Mouse (Mus musculus): ENCODE measurements around the gene Col4a3. TPM values are rescaled to one million over a fixed set of nuclear protein-coding genes. Genes with fewer than 3 reads are reported as not detected.

Gene Col4a3
- polyA plus RNA-seq, 1 experiment from 2014 or later: 0.03 TPM

DNA sequence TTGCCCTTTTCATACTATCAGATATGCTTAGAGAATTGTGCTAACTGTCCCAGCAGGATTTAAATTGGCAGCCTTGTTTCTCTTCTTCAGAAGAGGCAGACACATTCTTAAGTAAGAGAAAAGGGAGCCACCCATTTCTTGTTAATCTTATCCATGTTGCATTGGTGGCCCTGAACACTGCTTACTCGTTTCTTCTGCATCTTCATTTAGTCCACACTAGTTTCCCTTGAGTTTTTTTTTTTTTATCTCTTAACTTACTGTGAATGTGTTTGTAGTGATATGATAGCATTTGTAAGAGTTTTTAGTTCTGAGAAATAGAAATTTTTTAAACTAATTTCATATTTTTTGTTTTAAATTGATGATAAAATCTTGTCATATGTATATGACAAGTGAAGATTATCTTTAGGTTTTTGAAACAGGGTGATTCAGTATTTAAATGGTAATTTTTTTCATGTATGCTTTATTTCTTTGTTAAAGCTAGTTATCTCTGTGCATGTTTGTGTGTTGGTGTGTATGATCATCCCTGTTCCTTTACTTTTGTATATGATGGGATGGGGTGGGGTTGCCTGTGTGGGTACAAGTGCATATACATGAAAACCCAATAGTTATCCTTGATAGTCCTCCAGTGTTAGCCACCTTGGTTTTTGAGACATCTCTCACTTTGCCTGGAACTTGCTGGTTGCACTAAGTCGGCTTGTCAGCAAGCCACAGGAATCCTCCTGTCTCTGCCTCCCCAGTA is 161.2 kb downstream of the Col4a3 start:
- no peaks in the 10 kb centered on the region for H3K9me3 ChIP-seq
- ATAC-seq (ENCODE audit: insufficient number of reproducible peaks, insufficient read depth, low FRiP score, low TSS enrichment, low read depth): no peak
- H3K4me1 ChIP-seq: no peaks in the 10 kb centered on the region

DNA sequence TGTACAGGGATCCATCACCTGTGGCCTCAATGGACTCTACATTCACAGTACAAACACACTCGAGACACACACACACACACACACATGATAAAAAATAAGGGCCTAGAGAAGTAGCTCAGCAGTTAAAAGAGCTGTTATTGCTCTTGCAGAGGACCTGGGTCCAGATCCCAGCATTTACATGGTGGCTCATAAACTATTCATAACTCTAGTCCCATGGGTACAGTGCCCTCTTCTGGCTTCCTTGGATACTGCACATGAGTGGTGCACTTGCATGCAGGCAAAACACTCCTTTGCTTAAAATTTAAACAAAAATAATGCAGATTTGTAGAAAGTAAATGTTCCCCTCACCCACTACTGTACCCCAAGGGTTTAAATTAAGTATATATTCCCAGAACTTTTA is 172.8 kb downstream of the Col4a3 start:
- Histone ChIP-seq H3K27me3 (no peaks in the 10 kb centered on the region), H3K4me3 (no peak overlapping the region), H3K9ac (no peak overlapping the region), H3K36me3 (peaks cover 32% of the 10 kb centered on the region), H3K4me1 (no peaks in the 10 kb centered on the region), H3K4me2 (no peak overlapping the region), H3K27ac (no peak overlapping the region), H3K9me3 (no peaks in the 10 kb centered on the region)
- 91% methylated on average over 1 of the region's 1 CpGs for WGBS
- no peak for ATAC-seq (ENCODE audit: insufficient number of reproducible peaks, insufficient read depth, low FRiP score, low TSS enrichment, low read depth)

More for the DNA sequence above, 161.2 kb downstream of the Col4a3 start:
- Histone ChIP-seq H3K27me3 (no peaks in the 10 kb centered on the region), H3K4me3 (no peak overlapping the region), H3K4me2 (no peak overlapping the region), H3K9ac (no peak overlapping the region), H3K27ac (no peak overlapping the region), H3K36me3 (peaks cover 25% of the 10 kb centered on the region)
- 91% methylated on average over 2 of the region's 2 CpGs for WGBS

DNA sequence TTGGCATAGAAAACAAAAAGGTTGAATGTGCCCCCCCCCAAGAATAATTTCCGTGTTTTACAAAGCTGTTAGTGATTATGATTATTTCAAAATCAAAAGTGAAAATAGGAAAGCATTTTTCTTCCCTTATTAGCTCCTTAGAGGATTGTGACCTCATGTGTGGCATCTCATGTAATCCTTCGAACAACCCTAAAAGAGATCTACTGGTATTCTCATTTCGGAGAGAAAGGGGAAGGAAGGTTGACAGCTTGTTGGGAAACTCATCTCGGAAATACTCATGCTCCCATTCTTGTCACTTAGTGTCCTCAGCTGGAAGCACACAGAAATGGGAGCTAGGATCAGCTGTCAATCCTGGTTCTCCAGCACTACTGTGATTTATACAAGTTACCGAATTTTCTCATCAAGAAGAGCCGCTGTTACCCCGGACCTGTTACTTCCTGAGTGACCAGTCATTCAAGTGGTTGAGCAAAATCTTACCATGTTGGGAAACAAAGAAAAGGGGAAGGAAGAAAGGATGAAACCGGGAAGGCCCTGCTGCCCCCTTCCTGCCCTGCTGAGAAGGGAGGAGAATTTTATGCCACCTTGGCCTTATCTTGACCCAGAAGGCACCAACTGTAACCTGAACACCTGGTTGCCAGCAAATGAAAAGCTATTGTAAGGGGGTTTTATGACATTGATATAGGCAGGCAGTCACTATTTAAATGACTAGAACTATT is 174.9 kb downstream of the Col4a3 start:
- no peaks in the 10 kb centered on the region for H3K27me3 ChIP-seq

DNA sequence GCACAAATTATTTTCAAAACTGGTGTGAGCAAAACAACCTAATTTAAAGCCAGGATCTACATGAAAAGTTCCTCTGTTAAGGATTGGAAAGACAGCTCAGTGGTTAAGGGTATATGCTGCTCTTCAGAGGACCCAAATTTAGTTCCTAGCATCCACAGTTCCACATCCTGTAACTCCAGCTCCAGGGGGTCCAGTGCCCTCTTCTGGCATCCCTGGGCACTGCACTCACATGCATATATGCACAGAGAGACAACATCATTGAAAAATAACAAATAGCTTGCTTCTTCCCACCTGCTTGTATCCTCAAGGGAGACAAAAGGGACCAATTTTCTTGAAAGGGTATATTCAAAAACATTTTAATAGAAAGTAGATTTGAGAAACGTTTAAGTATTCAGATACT is 175.6 kb downstream of the Col4a3 start:
- H3K27me3 ChIP-seq: no peaks in the 10 kb centered on the region
- WGBS: 88% methylated on average over 1 of the region's 1 CpGs
- no peak overlapping the region for H3K4me2 ChIP-seq
- no peak overlapping the region for H3K9ac ChIP-seq
- ATAC-seq (ENCODE audit: insufficient number of reproducible peaks, insufficient read depth, low FRiP score, low TSS enrichment, low read depth): no peak
- H3K27ac ChIP-seq: no peak overlapping the region
- no peak overlapping the region for H3K4me3 ChIP-seq
- no peaks in the 10 kb centered on the region for H3K9me3 ChIP-seq
- peaks cover 13% of the 10 kb centered on the region; the same call in 1 of the 2 replicates for H3K36me3 ChIP-seq
- H3K4me1 ChIP-seq: no peaks in the 10 kb centered on the region

More for the DNA sequence above, 174.9 kb downstream of the Col4a3 start:
- Histone ChIP-seq H3K4me3 (no peak overlapping the region), H3K4me1 (no peaks in the 10 kb centered on the region), H3K27ac (no peak overlapping the region), H3K9me3 (no peaks in the 10 kb centered on the region), H3K4me2 (no peak overlapping the region), H3K9ac (no peak overlapping the region), H3K36me3 (peaks cover 13% of the 10 kb centered on the region; the same call in 1 of the 2 replicates)
- 92% methylated on average over 8 of the region's 8 CpGs for WGBS
- ATAC-seq (ENCODE audit: insufficient number of reproducible peaks, insufficient read depth, low FRiP score, low TSS enrichment, low read depth): no peak

DNA sequence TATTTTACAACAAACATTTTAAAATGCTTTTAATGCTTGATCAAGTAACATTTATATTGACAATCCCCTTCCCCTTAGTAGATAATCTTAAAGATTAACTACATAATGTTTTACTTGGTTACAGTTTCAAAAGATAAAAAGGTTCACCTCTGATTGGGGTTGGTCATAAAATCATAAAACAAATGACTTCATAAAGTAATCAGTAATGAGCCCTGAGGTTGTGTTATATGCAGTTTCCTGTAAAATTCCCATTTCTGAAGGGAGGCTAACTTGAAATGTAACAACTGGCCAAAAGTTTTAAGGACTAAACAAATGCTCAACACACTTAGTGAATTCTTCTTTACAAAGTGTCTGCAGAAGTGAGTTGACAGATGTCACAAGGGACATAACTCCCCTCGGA is 179.5 kb downstream of the Col4a3 start:
- H3K4me3 ChIP-seq: no peak overlapping the region
- no peak overlapping the region for H3K9ac ChIP-seq
- H3K4me1 ChIP-seq: no peaks in the 10 kb centered on the region
- no peak for ATAC-seq (ENCODE audit: insufficient number of reproducible peaks, insufficient read depth, low FRiP score, low TSS enrichment, low read depth)
- no peak overlapping the region for H3K4me2 ChIP-seq
- H3K27me3 ChIP-seq: no peaks in the 10 kb centered on the region
- 48% methylated on average over 1 of the region's 1 CpGs for WGBS
- H3K9me3 ChIP-seq: no peaks in the 10 kb centered on the region
- H3K36me3 ChIP-seq: 0 out of 2 replicates have a peak, but pooled peaks cover 8% of the 10 kb centered on the region
- H3K27ac ChIP-seq: no peak overlapping the region

DNA sequence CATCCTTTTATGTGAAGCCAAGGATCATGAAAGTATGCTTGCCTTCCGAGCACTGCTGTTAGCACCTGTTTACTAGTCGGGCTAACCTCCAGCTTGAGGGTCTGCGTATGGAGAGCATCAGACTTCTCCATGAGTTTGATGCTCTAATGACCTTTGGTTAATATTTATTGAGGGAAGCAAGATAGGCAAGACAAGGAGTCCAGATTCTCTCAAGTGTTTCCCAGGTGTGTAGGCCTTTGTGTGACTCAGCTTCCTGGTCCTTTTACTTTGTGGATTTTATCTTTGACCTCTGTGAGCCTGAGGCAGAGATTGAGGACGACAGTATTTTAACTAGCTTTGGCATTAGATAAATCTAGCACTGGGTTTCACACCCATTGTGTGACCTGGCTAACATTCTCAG is 179.9 kb downstream of the Col4a3 start:
- no peaks in the 10 kb centered on the region for H3K4me1 ChIP-seq
- H3K9ac ChIP-seq: no peak overlapping the region
- no peak overlapping the region for H3K4me2 ChIP-seq
- H3K9me3 ChIP-seq: no peaks in the 10 kb centered on the region
- H3K36me3 ChIP-seq: 0 out of 2 replicates have a peak, but pooled peaks cover 6% of the 10 kb centered on the region
- no peak for ATAC-seq (ENCODE audit: insufficient number of reproducible peaks, insufficient read depth, low FRiP score, low TSS enrichment, low read depth)
- no peak overlapping the region for H3K4me3 ChIP-seq
- no peak overlapping the region for H3K27ac ChIP-seq
- H3K27me3 ChIP-seq: no peaks in the 10 kb centered on the region
- 73% methylated on average over 4 of the region's 4 CpGs for WGBS

DNA sequence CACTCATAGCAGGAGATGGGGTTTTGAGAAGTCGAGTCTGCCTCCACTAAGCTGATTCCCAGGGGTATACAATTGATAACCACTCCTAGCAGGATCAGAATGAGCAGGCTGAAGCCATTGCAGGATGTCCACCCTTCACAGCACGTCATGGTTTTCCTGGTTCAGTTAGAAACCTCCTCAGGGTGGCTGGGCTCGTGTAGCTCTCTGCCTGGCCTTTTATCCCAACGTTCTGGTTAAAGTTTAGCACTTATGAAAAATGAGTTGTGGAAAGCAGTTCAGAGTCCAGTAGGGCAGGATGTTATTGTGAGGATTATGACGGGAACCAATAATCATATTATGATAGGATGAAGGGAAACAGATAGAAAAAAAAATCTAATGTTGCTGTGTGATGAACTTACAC is 181.5 kb downstream of the Col4a3 start, which contains the start of gene Tm4sf20:
Tm4sf20 (minus strand) TSS at position 193 of the 400 bp plus-strand sequence.
- H3K9ac ChIP-seq: no peak within 1 kb of the TSS
- no peak within 1 kb of the TSS for H3K27ac ChIP-seq
- no peaks in the 10 kb centered on the region for H3K4me1 ChIP-seq
- no peaks in the 10 kb centered on the region for H3K9me3 ChIP-seq
- no peak within 1 kb of the TSS for H3K4me3 ChIP-seq
- WGBS: 73% methylated on average over 5 of the region's 5 CpGs
- no peaks in the 10 kb centered on the region for H3K36me3 ChIP-seq
- ATAC-seq (ENCODE audit: insufficient number of reproducible peaks, insufficient read depth, low FRiP score, low TSS enrichment, low read depth): no peak
- no peaks in the 10 kb centered on the region for H3K27me3 ChIP-seq
- no peak within 1 kb of the TSS for H3K4me2 ChIP-seq

DNA sequence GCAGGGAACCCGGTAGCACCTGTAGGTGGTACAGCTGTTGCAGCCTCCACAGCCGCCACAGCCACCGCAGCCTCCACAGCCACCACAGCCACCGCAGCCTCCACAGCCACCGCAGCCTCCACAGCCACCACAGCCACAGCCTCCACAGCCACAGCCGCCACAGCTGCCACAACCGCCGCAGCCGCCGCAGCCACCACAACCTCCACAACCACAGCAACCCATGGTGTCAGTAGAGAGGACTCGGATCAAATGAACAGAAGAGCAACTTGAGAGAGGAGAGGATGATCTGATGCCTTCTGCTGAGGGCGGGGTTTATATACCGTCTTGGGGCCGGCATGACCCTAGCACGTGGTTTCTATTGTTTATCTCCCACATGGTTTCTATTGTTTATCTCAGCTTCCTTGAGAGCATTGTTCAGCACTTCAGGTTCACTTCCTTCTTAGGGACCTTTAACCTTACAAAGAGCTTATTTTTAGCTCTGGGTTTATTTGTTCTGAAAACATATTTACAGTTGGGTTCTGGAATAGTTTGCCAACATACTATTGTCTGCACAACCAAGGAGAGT is 184.4 kb downstream of the Col4a3 start, which contains the start of gene Gm47791:
Gm47791 (minus strand) TSS at position 222 of the 565 bp plus-strand sequence.
- no peaks in the 10 kb centered on the region for H3K36me3 ChIP-seq
- H3K27me3 ChIP-seq: no peaks in the 10 kb centered on the region
- no peaks in the 10 kb centered on the region for H3K9me3 ChIP-seq
- H3K9ac ChIP-seq: no peak within 1 kb of the TSS
- WGBS: 86% methylated on average over 15 of the region's 15 CpGs
- H3K27ac ChIP-seq: no peak within 1 kb of the TSS
- ATAC-seq (ENCODE audit: insufficient number of reproducible peaks, insufficient read depth, low FRiP score, low TSS enrichment, low read depth): no peak
- no peaks in the 10 kb centered on the region for H3K4me1 ChIP-seq
- H3K4me2 ChIP-seq: no peak within 1 kb of the TSS
- no peak within 1 kb of the TSS for H3K4me3 ChIP-seq

Other genes starting within 250 kb of the Col4a3 start
- gene Col4a4, start 72 bp upstream of the Col4a3 start, polyA plus RNA-seq (2015; fragmentation: Nextera tagmentation; extraction: Ambion mirVana): 0.08 and 0.10 TPM in 2 replicates
- gene Mff, start 138.0 kb downstream of the Col4a3 start, polyA plus RNA-seq (2015; fragmentation: Nextera tagmentation; extraction: Ambion mirVana): 219 and 227 TPM in 2 replicates
- 0.14 and 0.78 TPM in 2 replicates for gene Tm4sf20, start 181.5 kb downstream of the Col4a3 start, polyA plus RNA-seq (2015; fragmentation: Nextera tagmentation; extraction: Ambion mirVana)
- gene Gm47791, start 184.3 kb downstream of the Col4a3 start, polyA plus RNA-seq (2015; fragmentation: Nextera tagmentation; extraction: Ambion mirVana): not detected in 2 replicates